Mouse (Mus musculus) heart, adult 2 months (tissue): ENCODE measurements around the gene Acaca.

Experiments
- EP300 ChIP-seq: fragments of 200-500 bp; IDR thresholded peaks from 2 replicates; pipeline ENCODE4 v1.6.1; 2011; ENCODE audit warnings: low read depth, low read length, control low read depth; ENCODE audit not compliant: insufficient read depth
- POLR2A ChIP-seq: fragments of 200-500 bp; IDR thresholded peaks from 2 replicates; pipeline ENCODE4 v1.6.1; 2011; ENCODE audit warnings: mild to moderate bottlenecking, low read depth, low read length, control low read depth; ENCODE audit not compliant: insufficient read depth

DNA sequence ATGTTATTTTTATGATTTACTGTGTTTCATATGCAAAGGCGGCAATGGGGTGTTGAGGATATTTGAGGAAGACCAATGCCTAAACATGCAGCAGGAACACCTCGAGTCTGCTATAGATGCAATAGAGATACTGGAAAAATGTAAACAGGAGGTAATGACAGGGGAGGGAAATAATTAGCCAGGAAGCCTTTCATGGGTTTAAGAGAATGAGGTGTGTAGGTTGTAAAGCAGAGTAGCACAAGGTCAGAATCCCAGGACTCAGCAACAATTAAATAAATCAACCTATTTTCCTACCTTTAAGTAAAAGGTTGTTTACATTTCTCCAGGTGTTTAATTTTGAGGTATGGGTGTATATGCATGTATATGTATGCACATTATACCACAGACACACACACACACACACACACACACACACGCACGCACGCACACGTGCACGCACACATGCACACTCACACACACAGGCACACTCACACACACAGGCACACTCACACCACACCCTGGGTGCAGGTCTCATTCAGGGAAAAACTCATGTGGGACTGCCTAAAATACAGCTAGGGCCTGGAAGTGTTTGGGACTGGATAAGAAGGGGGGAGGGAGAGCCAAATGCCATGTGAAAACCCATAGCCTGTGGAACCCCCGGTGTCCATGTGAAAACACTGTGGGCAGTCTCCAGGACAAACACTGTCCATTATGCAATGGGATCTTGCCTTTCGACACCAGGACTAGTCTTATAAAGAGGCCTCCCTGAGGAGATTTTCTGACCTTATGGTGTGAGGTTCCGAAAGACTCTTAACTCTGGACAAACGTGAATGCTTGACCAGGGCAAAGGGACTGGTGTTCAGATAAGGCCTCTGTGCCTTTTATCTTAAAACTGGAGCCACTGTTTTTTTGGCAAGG, 43.3 kb downstream of the Acaca start:
- TF ChIP-seq EP300 (no peak), POLR2A (no peak)
